Mouse (Mus musculus) small intestine, adult 2 months (tissue): ENCODE measurements around the gene D930048N14Rik.

ENCODE experiments used
- CTCF ChIP-seq: fragments of 200-500 bp; IDR thresholded peaks from 2 replicates; pipeline ENCODE4 v1.5.1; 2012; ENCODE audit warnings: low read depth, mild to moderate bottlenecking, control low read depth, inconsistent platforms, low read length, moderate library complexity, mixed read lengths; ENCODE audit not compliant: insufficient replicate concordance, insufficient read length; ENCODE audit errors: extremely low read depth
- POLR2A ChIP-seq: fragments of 200-500 bp; IDR thresholded peaks from 2 replicates; pipeline ENCODE4 v1.6.1; 2012; ENCODE audit warnings: low read depth, mild to moderate bottlenecking, control low read depth, inconsistent platforms, low read length, moderate library complexity

GRCm38 (mm10) chr11:51648566-51648965, 2.2 kb upstream of the D930048N14Rik start:
- TF ChIP-seq POLR2A (no peak), CTCF (no peak)
